ENCODE assay signal across 7 mouse cellular contexts in the genomic region with DNA sequence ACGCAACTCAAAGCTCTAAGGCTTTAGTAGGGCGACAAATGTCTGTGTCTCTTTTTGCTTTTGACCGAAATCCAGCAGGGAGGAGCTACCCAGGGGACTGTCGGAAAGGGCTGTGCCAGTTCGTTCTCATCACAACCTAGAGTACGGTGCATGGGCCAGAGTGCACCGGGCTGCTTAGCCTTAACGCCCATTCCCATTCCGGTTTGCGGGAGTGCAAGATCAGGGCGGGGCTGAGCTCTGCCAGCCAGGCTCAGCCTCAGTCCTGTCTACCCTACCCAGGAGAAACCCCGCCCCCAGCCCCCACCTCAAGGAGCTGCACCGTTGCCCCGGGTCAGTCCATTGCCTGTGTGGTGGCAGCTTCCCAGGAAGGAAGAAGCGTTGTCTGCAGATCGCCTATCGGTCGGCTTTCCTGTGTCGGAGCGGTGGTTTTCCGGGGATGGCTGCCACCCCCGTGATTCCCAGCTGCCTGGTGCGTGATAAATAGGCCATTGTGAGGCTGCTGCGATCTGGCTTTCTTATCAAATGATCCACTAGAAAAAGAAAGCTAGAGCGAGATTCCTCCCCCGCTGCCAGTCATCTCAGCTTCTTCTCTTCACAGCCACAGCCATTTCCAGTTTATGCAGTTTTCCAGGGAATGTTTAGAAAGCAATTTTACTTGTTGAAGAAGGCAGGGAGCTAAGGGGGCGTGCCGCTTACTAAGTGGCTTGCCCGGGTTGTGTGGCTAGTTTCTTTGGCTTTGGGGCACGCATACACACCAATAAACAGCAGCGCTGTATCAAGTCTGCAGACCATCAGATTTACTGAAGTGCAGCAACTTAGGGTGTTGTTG.
DNase-seq lines count a peak whose midpoint lies in the region; ATAC-seq lines count a peak whose summit lies in the region.

No protein-coding gene starts in this region.

- peak; percentile 77 to 90 for DNase-seq in adrenal gland, postnatal 36 days
- DNase-seq in embryo, embryonic 11 days: peak; percentile 85
- peak; percentile 92 for DNase-seq in left cerebral cortex, postnatal 4 days
- DNase-seq in right cerebral cortex, postnatal 25 days: peak; percentile 23

- peak overlapping the region; percentile 59 for H3K9ac ChIP-seq in intestine, embryonic 16.5 days (ENCODE audit: low read depth, low read length)

- H3K4me2 ChIP-seq in intestine, embryonic 16.5 days (ENCODE audit: low read depth, low read length): peak overlapping the region; percentile 74

- peaks cover 7% of the 10 kb centered on the region for H3K4me1 ChIP-seq in intestine, embryonic 16.5 days (ENCODE audit: control insufficient read depth, insufficient read depth, low read length)

- no peaks in the 10 kb centered on the region for H3K27me3 ChIP-seq in intestine, embryonic 16.5 days (replicated peaks; ENCODE audit: control insufficient read depth, insufficient read depth, low read length)

- peak overlapping the region; percentile 75 for H3K27ac ChIP-seq in intestine, embryonic 16.5 days (ENCODE audit: low read length)

- H3K9me3 ChIP-seq in intestine, embryonic 16.5 days (ENCODE audit: control insufficient read depth, low read length): no peaks in the 10 kb centered on the region

- intact Hi-C loops in left cerebral cortex, postnatal 4 days (cut with DNase I): no loop called here

- H3K36me3 ChIP-seq in intestine, embryonic 16.5 days (ENCODE audit: control insufficient read depth, insufficient read depth, low read length): no peaks in the 10 kb centered on the region

- ATAC-seq in granulocyte monocyte progenitor cell, adult 5-6 weeks (replicated peaks; ENCODE audit: poor library complexity, severe bottlenecking): peak; percentile 72
- ATAC-seq in intestine, embryonic 16.5 days: peak; percentile 85
- ATAC-seq in megakaryocyte-erythroid progenitor cell, adult 5-6 weeks (replicated peaks; ENCODE audit: low FRiP score, low TSS enrichment, poor library complexity, severe bottlenecking): peak; percentile 70

- WGBS in intestine, embryonic 16.5 days: 2% methylated on average over 31 of the region's 31 CpGs

- H3K4me3 ChIP-seq in intestine, embryonic 16.5 days (ENCODE audit: low read length): peak overlapping the region; percentile 48

Comparison
In these comparisons a context has a peak if more than half of its experiments do, and no peak if none do; other contexts are left out.
1. Peak in every context shown above with its lines: DNase-seq, ATAC-seq, H3K4me3 ChIP-seq and H3K27ac ChIP-seq.
2. DNase-seq: peak in every context shown above with its lines; median percentile 92 in left cerebral cortex, postnatal 4 days; 85 in embryo, embryonic 11 days; 84 in adrenal gland, postnatal 36 days; 23 in right cerebral cortex, postnatal 25 days.